Mouse (Mus musculus) neural tube, postnatal 0 days (tissue): ENCODE data around the gene Olfr885. TPM values are rescaled to one million over a fixed set of nuclear protein-coding genes. Genes with fewer than 3 reads are reported as not detected.

Source experiments
- polyA plus RNA-seq: library from polyadenylated mRNA; unstranded; fragments of >200 nt; fragmentation: Nextera tagmentation; extraction: Ambion mirVana; gene quantifications from 2 replicates; pipeline ENCODE4 v1.2.1, GENCODE M21; 2015

Olfr885 gene
- polyA plus RNA-seq = not detected in 2 replicates

GRCm38 (mm10) chr9:38061022-38061421 is at the start of gene Olfr885:
Gene Olfr885, plus strand, starts transcription at chr9:38061322.

GRCm38 (mm10) chr9:38025508-38025907 is 35.6 kb upstream of the Olfr885 start, which contains the start of gene Olfr883:
Gene Olfr883, plus strand, starts transcription at chr9:38025808.

DNA sequence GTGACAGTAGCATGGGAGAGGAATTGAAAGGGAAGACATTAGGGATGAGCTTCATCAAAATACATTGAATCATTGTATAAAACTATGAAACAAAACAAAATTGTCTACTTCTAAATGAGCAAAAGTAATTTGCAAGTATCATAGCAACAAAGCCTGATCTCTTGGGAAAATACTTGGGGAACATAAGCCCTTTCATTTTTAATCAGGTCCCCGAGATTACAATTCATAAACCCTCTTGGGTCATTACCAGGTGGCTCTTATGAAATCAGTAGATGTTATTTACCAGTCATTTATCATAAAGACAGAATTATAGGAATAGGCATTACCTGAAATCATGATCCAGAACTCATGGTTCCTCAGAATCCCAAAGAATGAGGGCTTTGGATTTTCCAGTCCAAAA is 14.9 kb upstream of the Olfr885 start, which contains the start of gene Olfr884:
Olfr884 (plus strand) TSS at position 301 of the 400 bp plus-strand sequence.

DNA sequence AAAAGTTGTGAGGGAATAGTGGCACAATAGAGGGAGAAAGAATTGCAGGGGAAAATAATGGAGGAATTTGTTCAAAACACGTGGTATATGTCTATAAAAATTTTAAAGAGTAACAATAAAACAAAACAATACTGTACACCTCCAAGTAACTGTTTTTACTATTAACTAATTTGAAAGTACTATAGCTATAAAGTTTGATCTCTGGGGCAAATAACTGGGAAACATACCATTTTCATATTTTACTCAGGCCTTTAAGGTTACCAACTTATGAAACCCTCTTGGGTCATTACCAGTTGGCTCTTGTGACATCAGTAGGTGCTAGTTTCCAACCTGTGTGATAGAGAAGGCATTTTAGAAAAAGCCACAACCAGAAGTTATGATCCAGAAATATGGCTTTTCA is 22.6 kb downstream of the Olfr885 start, which contains the start of gene Olfr887:
Olfr887 (plus strand) TSS at position 301 of the 400 bp plus-strand sequence.

GRCm38 (mm10) chr9:38107828-38108227 is 46.7 kb downstream of the Olfr885 start, which contains the start of gene Olfr888:
Gene Olfr888, plus strand, starts transcription at chr9:38108128.

Other genes starting within 250 kb of the Olfr885 start
- gene Olfr877, start 207.1 kb upstream of the Olfr885 start, polyA plus RNA-seq = not detected in 2 replicates
- gene Olfr145, start 164.6 kb upstream of the Olfr885 start, polyA plus RNA-seq = not detected in 2 replicates
- gene Olfr878, start 143.5 kb upstream of the Olfr885 start, polyA plus RNA-seq = not detected in 2 replicates
- gene Olfr881, start 69.5 kb upstream of the Olfr885 start, polyA plus RNA-seq = not detected in 2 replicates
- gene Olfr883, start 35.5 kb upstream of the Olfr885 start, polyA plus RNA-seq = not detected in 2 replicates
- gene Olfr884, start 14.8 kb upstream of the Olfr885 start, polyA plus RNA-seq = not detected in 2 replicates
- not detected in 2 replicates for gene Olfr887, start 22.8 kb downstream of the Olfr885 start, polyA plus RNA-seq
- not detected in 2 replicates for gene Olfr888, start 46.8 kb downstream of the Olfr885 start, polyA plus RNA-seq
- 0.08 and 0.11 TPM in 2 replicates for gene Olfr889, start 53.9 kb downstream of the Olfr885 start, polyA plus RNA-seq
- gene Olfr890, start 81.2 kb downstream of the Olfr885 start, polyA plus RNA-seq = not detected in 2 replicates
- gene Olfr891, start 119.5 kb downstream of the Olfr885 start, polyA plus RNA-seq = not detected in 2 replicates
- not detected in 2 replicates for gene Olfr893, start 147.0 kb downstream of the Olfr885 start, polyA plus RNA-seq
- gene Olfr894, start 156.7 kb downstream of the Olfr885 start, polyA plus RNA-seq = not detected in 2 replicates
- gene Olfr143, start 191.5 kb downstream of the Olfr885 start, polyA plus RNA-seq = not detected in 2 replicates
- not detected in 2 replicates for gene Olfr895, start 206.5 kb downstream of the Olfr885 start, polyA plus RNA-seq
- gene Olfr896-ps1, start 229.8 kb downstream of the Olfr885 start, polyA plus RNA-seq = not detected in 2 replicates